Mouse (Mus musculus): ENCODE measurements at regions not wholly inside any gene's neighbourhood (a gene's known extent, or its start where the extent isn't known, plus 50 kb on each side); places are given as distances from the start of the nearest gene placed in this dataset.

DNA sequence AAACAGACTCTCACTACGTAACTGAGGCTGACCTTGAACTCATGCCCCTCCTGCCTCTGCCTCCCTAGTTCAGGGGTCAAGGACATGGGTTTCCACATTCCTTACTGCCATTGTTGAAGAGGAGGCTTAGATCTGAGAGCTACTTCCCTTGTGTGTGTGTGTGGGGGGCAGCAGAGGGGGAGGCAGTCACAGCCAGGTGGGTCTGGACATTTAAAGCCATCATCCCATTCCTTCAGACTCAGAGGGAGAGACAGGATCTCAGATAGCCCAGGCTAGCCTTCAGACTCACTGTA is 114.5 kb upstream of the Med13l start:
- Histone ChIP-seq H3K4me2 (no peak overlapping the region), H3K9ac (no peak overlapping the region), H3K9me3 (replicated peaks) (no peaks in the 10 kb centered on the region), H3K4me3 (no peak overlapping the region), H3K4me1 (replicated peaks) (peaks cover 21% of the 10 kb centered on the region), H3K36me3 (no peaks in the 10 kb centered on the region), H3K27ac (ENCODE audit: poor library complexity, severe bottlenecking) (no peak overlapping the region), H3K27me3 (replicated peaks) (0 out of 2 replicates have a peak, but pooled peaks cover 2% of the 10 kb centered on the region)
- no peak for ATAC-seq (ENCODE audit: insufficient number of reproducible peaks, low FRiP score)
- WGBS: 89% methylated on average over 1 of the region's 1 CpGs

DNA sequence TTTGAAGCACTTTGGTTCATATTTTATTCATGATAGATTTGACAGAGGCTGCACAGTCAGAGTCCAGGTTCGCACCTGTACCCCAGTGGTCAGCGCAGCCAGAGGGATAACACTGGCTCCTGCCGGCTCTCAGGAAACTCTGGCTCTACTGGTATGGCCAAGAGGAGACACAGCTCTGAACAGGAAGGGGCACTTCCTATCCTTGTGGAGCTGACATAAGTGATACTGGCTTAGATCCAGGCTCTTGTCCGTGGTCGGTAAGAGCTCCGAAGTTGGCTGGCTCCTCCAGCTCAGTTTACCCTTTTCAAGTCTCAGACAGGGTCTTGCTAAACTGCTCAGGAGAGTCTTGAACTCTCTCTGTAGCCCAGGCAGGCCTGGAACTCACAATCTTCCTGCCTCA is 113.6 kb upstream of the Med13l start:
- H3K4me3 ChIP-seq: no peak overlapping the region
- H3K4me2 ChIP-seq: no peak overlapping the region
- H3K27me3 ChIP-seq (replicated peaks): 0 out of 2 replicates have a peak, but pooled peaks cover 2% of the 10 kb centered on the region
- no peaks in the 10 kb centered on the region for H3K36me3 ChIP-seq
- peaks cover 21% of the 10 kb centered on the region for H3K4me1 ChIP-seq (replicated peaks)
- ATAC-seq (ENCODE audit: insufficient number of reproducible peaks, low FRiP score): peak; percentile 52; the same call in 1 of the 2 replicates
- H3K27ac ChIP-seq (ENCODE audit: poor library complexity, severe bottlenecking): 0 out of 2 replicates have a peak overlapping the region, but pooled peaks have one; percentile 8
- no peak overlapping the region for H3K9ac ChIP-seq
- H3K9me3 ChIP-seq (replicated peaks): no peaks in the 10 kb centered on the region
- WGBS: 63% methylated on average over 6 of the region's 6 CpGs

DNA sequence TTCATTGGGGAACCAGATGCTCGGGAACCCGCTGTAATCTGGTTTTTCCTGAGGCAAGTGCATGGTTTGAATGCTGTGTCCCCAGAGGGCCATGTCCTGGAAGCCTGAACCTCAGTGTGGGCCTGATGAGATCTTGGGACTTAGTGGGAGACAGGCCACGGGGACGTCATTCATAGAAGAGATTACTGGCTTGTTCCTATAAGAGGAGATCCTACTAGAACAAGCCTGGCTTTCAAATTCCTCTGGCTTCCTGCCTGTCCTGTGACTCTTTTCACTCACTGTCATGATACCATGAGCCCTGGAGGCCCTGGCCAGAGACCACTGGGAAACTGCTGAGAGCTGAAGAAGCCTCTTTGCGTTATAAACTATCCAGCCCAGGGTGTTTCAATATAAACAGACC is 113.1 kb upstream of the Med13l start:
- ATAC-seq (ENCODE audit: insufficient number of reproducible peaks, low FRiP score): no peak
- H3K4me3 ChIP-seq: no peak overlapping the region
- H3K27ac ChIP-seq (ENCODE audit: poor library complexity, severe bottlenecking): 0 out of 2 replicates have a peak overlapping the region, but pooled peaks have one; percentile 8

DNA sequence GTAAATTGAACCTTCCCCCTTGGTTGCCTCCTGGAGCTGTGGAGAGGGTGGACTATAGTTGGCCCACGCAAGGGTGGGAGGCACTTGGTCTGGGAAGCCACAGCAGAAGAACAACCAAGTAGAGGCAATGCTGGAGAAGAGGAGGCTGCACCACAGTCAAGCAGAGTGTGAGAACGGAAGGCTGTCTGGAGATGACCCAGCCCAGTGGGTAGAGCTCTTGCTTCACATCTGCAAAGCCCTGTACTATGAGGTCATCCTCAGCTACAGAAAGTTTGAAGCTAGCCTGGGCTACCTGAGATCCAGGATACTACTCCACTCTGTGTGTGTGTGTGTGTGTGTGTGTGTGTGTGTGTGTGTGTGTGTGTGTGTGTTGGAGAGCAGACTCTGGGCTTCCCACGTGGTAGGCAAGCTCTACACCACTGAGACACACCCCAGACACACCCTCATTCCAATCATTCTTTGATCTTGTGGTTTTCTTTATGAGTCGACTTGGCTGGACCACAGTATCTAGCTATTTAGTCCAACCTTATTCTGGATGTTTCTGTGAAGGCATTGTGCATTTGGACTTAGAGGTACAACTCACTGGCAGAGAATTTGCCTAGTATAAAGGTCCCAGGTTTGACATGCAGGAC is 111.5 kb upstream of the Med13l start:
- Histone ChIP-seq H3K36me3 (no peaks in the 10 kb centered on the region), H3K9me3 (replicated peaks) (no peaks in the 10 kb centered on the region), H3K27ac (ENCODE audit: poor library complexity, severe bottlenecking) (no peak overlapping the region), H3K9ac (no peak overlapping the region), H3K27me3 (replicated peaks) (0 out of 2 replicates have a peak, but pooled peaks cover 2% of the 10 kb centered on the region), H3K4me2 (no peak overlapping the region), H3K4me1 (replicated peaks) (peaks cover 21% of the 10 kb centered on the region), H3K4me3 (no peak overlapping the region)
- ATAC-seq (ENCODE audit: insufficient number of reproducible peaks, low FRiP score): no peak
- WGBS: 45% methylated on average over 4 of the region's 4 CpGs

More for the DNA sequence above, 113.1 kb upstream of the Med13l start:
- H3K27me3 ChIP-seq (replicated peaks): 0 out of 2 replicates have a peak, but pooled peaks cover 2% of the 10 kb centered on the region
- 50% methylated on average over 5 of the region's 5 CpGs for WGBS
- H3K36me3 ChIP-seq: no peaks in the 10 kb centered on the region
- no peak overlapping the region for H3K9ac ChIP-seq
- peaks cover 21% of the 10 kb centered on the region for H3K4me1 ChIP-seq (replicated peaks)
- H3K9me3 ChIP-seq (replicated peaks): no peaks in the 10 kb centered on the region
- no peak overlapping the region for H3K4me2 ChIP-seq

DNA sequence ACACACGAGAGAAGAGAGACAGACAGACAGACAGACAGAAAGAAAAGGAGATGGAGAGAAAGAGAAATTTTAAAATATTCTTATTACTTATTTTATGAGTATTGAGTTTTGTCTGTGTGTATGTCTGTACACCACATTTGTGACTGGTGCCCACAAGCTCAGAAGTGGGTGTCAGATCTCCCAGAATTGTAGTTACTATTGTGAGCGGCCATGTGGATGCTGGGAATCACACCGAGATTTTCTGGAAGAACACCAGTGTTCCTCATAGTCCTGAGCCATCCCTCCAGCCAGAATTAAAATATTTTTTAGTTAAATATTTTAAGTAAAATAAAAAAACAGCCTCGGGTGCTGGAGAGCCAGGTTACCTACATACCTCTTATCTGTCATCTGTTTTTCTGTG is 110.6 kb upstream of the Med13l start:
- WGBS: 79% methylated on average over 4 of the region's 4 CpGs
- no peak overlapping the region for H3K4me2 ChIP-seq
- H3K27me3 ChIP-seq (replicated peaks): 0 out of 2 replicates have a peak, but pooled peaks cover 2% of the 10 kb centered on the region
- H3K36me3 ChIP-seq: no peaks in the 10 kb centered on the region
- peaks cover 16% of the 10 kb centered on the region for H3K4me1 ChIP-seq (replicated peaks)
- ATAC-seq (ENCODE audit: insufficient number of reproducible peaks, low FRiP score): no peak
- H3K27ac ChIP-seq (ENCODE audit: poor library complexity, severe bottlenecking): no peak overlapping the region
- H3K9me3 ChIP-seq (replicated peaks): no peaks in the 10 kb centered on the region
- no peak overlapping the region for H3K9ac ChIP-seq
- no peak overlapping the region for H3K4me3 ChIP-seq

DNA sequence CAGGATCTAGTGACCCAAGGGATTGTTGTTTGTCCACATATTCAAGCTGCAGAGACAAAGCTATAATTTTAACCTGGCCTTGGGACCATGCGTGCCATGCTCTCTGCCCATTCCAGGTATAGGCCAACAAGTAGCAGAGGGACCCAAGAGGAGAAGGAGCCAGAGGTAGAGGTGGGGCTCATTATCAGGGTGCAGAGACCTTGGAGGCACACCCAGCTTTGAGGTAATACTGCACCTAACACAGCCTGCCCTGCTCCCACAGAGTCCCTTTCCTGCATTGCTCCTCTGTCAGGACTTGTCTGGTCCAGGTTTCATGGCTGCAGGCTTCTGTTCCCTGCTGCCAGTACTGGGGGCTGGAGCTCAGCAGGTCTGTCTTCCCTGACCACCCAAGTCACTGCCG is 108.4 kb upstream of the Med13l start:
- WGBS: 66% methylated on average over 2 of the region's 2 CpGs
- Histone ChIP-seq H3K4me1 (replicated peaks) (peaks cover 7% of the 10 kb centered on the region), H3K27ac (ENCODE audit: poor library complexity, severe bottlenecking) (no peak overlapping the region), H3K27me3 (replicated peaks) (no peaks in the 10 kb centered on the region), H3K4me3 (no peak overlapping the region), H3K36me3 (no peaks in the 10 kb centered on the region), H3K9me3 (replicated peaks) (no peaks in the 10 kb centered on the region; the same call in 1 of the 2 replicates), H3K9ac (no peak overlapping the region), H3K4me2 (no peak overlapping the region)
- ATAC-seq (ENCODE audit: insufficient number of reproducible peaks, low FRiP score): no peak

DNA sequence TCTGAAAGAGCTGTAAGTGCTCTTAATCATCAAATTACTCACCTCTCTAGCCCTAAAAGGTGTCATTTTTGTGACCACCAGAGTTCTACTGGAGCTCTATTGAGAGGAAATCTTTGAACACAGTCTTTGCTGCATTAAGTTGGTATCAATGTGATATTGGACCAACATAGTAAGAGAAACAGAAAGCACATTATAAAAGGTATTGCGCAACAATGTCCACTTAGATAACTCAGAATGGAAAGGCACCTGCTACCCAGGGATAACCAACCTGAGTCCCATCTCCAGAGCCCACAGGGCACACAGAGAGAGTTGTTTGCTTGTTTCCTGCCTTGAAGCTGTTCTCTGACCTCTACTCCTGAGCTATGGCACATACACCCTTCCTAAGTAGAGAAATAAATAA is 106.4 kb upstream of the Med13l start:
- H3K9ac ChIP-seq: no peak overlapping the region
- H3K4me3 ChIP-seq: no peak overlapping the region
- ATAC-seq (ENCODE audit: insufficient number of reproducible peaks, low FRiP score): no peak
- 94% methylated on average over 1 of the region's 1 CpGs for WGBS
- H3K4me1 ChIP-seq (replicated peaks): 0 out of 2 replicates have a peak, but pooled peaks cover 6% of the 10 kb centered on the region
- H3K27me3 ChIP-seq (replicated peaks): no peaks in the 10 kb centered on the region
- no peaks in the 10 kb centered on the region for H3K36me3 ChIP-seq
- H3K9me3 ChIP-seq (replicated peaks): no peaks in the 10 kb centered on the region; the same call in 1 of the 2 replicates
- H3K27ac ChIP-seq (ENCODE audit: poor library complexity, severe bottlenecking): no peak overlapping the region
- no peak overlapping the region for H3K4me2 ChIP-seq

DNA sequence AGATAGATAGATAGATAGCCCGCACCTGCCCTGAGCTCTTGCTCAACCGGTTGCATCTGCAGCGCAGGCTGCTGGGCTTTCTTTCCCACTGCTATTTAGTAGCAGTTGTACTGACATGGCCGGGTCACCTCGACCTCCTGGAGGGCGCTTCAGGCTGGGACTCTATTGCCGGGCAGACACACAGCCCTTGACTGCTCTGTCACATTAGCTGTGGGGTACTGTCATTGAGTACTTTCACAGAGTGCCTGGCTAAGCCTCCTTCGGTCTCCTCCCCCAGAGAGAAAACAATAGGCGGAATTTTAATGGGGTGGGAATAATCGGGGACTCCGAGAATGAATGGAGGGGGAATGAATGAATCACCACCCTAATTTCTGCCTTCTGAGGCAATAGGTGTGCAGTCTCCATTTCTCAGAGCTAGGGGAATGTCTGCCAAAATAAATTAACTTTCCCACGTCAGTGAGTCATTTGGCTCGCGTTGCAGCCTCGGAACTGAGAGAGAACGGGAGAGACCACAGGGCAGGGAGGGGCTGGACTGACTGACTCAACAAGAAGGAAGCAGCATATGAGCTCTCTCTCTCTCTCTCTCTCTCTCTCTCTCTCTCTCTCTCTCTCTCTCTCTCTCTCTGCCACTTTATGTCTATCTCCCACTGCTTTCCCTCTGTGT is 101.6 kb upstream of the Med13l start:
- H3K4me1 ChIP-seq (replicated peaks): peaks cover 21% of the 10 kb centered on the region
- H3K9ac ChIP-seq: peak overlapping the region; percentile 23
- 5% methylated on average over 16 of the region's 16 CpGs for WGBS
- peak overlapping the region; percentile 70; the same call in 1 of the 2 replicates for H3K27ac ChIP-seq (ENCODE audit: poor library complexity, severe bottlenecking)
- no peaks in the 10 kb centered on the region; the same call in 1 of the 2 replicates for H3K9me3 ChIP-seq (replicated peaks)
- peak overlapping the region; percentile 41 for H3K4me3 ChIP-seq
- no peaks in the 10 kb centered on the region for H3K36me3 ChIP-seq
- ATAC-seq (ENCODE audit: insufficient number of reproducible peaks, low FRiP score): peak; percentile 76
- H3K4me2 ChIP-seq: peak overlapping the region; percentile 83
- H3K27me3 ChIP-seq (replicated peaks): no peaks in the 10 kb centered on the region; the same call in 1 of the 2 replicates

DNA sequence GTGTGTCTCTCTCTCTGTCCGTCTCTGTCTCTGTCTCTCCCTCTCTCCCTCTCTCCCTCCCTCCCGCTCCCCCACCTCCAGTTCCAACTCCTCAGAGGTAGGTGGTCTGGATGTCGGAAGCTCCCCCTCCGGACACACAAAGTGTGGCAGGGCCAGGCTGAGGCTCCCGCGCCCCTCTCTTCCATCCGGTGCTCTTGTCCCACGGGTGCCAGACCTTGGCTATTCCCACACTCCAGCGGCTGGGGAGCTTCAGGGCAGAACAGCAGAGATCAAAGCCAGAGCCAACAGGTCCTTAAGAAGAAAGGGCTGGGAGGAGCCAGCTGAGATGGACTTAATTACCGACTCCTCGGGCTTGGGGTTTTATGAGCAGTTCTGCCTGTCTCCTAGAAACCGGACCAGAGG is 101.1 kb upstream of the Med13l start:
- Histone ChIP-seq H3K4me1 (replicated peaks) (peaks cover 22% of the 10 kb centered on the region), H3K9me3 (replicated peaks) (no peaks in the 10 kb centered on the region; the same call in 1 of the 2 replicates), H3K27me3 (replicated peaks) (no peaks in the 10 kb centered on the region; the same call in 1 of the 2 replicates), H3K4me3 (peak overlapping the region; percentile 41), H3K27ac (ENCODE audit: poor library complexity, severe bottlenecking) (peak overlapping the region; percentile 70; the same call in 1 of the 2 replicates), H3K4me2 (peak overlapping the region; percentile 83), H3K9ac (peak overlapping the region; percentile 23), H3K36me3 (no peaks in the 10 kb centered on the region)
- ATAC-seq (ENCODE audit: insufficient number of reproducible peaks, low FRiP score): peak; percentile 35
- 2% methylated on average over 12 of the region's 12 CpGs for WGBS

DNA sequence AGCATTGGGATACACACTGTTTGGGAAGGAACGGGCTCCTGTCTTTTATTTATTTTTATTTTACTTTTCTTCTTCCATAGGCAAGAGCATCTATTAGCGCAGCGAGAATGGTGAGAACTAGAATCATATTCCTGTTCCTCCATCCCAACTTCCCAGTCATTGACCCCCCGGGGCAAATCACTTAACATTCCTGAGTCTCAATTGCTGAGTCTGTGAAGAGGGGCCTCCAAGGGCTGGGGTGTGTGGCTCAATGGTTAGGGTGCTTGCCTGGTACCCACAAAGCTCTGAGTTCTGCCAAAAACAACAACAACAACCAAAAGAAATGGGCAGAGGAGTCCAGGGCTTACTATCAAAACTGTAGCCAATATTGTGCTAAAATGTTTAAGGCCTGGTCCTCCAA is 98.5 kb upstream of the Med13l start:
- peaks cover 45% of the 10 kb centered on the region for H3K4me1 ChIP-seq (replicated peaks)
- 45% methylated on average over 4 of the region's 4 CpGs for WGBS

DNA sequence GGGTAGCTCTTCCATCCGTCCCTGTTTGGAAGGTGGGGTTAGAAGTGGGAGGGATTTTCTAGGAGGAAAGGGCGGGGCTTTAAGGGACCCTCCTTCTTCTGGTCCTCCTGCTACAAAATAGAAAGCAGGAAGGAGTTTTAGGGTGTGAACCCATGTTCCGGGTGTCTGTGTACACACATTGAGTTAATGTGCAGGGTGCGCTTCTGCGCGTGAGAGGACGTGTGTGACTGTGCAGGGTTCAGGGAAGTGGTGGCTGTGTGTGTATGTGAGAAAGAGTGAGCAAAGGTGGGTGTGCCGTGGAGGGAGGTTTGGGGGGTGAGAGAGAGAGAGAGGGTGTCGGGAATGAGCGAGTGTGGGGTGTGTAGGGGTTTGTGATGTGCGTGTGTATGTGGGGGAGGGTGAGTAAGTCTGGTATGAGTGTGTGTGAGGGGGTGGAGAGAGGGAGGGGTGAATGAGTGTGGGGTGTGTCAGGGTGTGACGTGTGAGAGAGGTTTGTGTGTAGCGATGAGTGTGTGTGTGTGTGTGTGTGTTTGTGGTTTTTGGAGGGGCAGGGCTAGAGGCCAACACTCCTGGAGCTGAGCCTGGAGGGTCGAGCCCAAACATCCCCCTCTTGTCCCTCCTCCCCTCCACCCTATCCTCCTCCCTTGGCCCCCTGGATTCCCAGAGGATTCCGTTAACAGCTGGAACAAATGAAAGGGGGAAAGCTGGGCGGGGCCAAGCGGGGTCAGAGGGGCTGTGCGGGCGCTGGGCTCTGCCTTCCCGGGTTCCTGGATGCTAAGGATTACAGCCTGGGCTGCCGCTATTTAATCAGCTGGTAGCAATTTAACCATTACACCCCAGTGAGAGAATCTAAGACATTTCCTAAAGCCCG is 95.3 kb upstream of the Med13l start:
- Histone ChIP-seq H3K9me3 (replicated peaks) (no peaks in the 10 kb centered on the region; the same call in 1 of the 2 replicates), H3K27me3 (replicated peaks) (no peaks in the 10 kb centered on the region), H3K4me1 (replicated peaks) (peaks cover 32% of the 10 kb centered on the region), H3K27ac (ENCODE audit: poor library complexity, severe bottlenecking) (peak overlapping the region; percentile 18), H3K4me3 (peak overlapping the region; percentile 35), H3K9ac (peak overlapping the region; percentile 69), H3K36me3 (no peaks in the 10 kb centered on the region), H3K4me2 (peak overlapping the region; percentile 78)
- ATAC-seq (ENCODE audit: insufficient number of reproducible peaks, low FRiP score): peak; percentile 71
- WGBS: 6% methylated on average over 22 of the region's 22 CpGs

More for the DNA sequence above, 98.5 kb upstream of the Med13l start:
- no peak overlapping the region for H3K27ac ChIP-seq (ENCODE audit: poor library complexity, severe bottlenecking)
- H3K9me3 ChIP-seq (replicated peaks): no peaks in the 10 kb centered on the region
- no peak overlapping the region for H3K4me2 ChIP-seq
- no peak overlapping the region for H3K9ac ChIP-seq
- H3K36me3 ChIP-seq: no peaks in the 10 kb centered on the region
- H3K27me3 ChIP-seq (replicated peaks): no peaks in the 10 kb centered on the region; the same call in 1 of the 2 replicates
- no peak for ATAC-seq (ENCODE audit: insufficient number of reproducible peaks, low FRiP score)
- no peak overlapping the region for H3K4me3 ChIP-seq

Data from heart, embryonic 12.5 days (tissue).